Mouse (Mus musculus): ENCODE results near the gene Ciao2b. TPM values are rescaled to one million over a fixed set of nuclear protein-coding genes. Genes with fewer than 3 reads are reported as not detected.

Ciao2b gene
- total and polyA plus RNA-seq, 3 experiments = 58.1 to 66.9 (median 63.9) TPM

- intact Hi-C loops (cut with DNase I) = no loop called here
- peaks cover 7% of the 10 kb centered on the region for H3K4me1 ChIP-seq (ENCODE audit: control insufficient read depth, insufficient read depth, low read length)
- no peaks in the 10 kb centered on the region for H3K27me3 ChIP-seq (ENCODE audit: control insufficient read depth, insufficient read depth, low read length)
- WGBS = 72% methylated on average over 21 of the region's 21 CpGs
- H3K79me2 ChIP-seq (replicated peaks; ENCODE audit: control insufficient read depth, insufficient read depth, low read length) = no peaks in the 10 kb centered on the region
- TF ChIP-seq POLR2A (IDR thresholded peaks at IDR 0.05; ENCODE audit: insufficient read depth, low read depth, low read length) = peak; percentile 43; the same call in 1 of the 2 replicates
- TF ChIP-seq CTCF (IDR thresholded peaks at IDR 0.05) = no peak
- no peak for TF ChIP-seq EP300 (IDR thresholded peaks at IDR 0.05; ENCODE audit: insufficient read depth, low read depth, low read length)
- H3K9ac ChIP-seq (ENCODE audit: low read depth, low read length) = peak overlapping the region; percentile 39
- peak overlapping the region; percentile 59; the same call in 1 of the 2 replicates for H3K4me3 ChIP-seq
- DNase-seq = peak; percentile 46 to 68
- H3K27ac ChIP-seq = peak overlapping the region; percentile 93
- peaks cover 12% of the 10 kb centered on the region for H3K36me3 ChIP-seq (ENCODE audit: control insufficient read depth, insufficient read depth, low read length)
Observed at GRCm38 (mm10) chr8:104628402-104628801, 13.4 kb downstream of the Ciao2b start.

- no peak overlapping the region for H3K9ac ChIP-seq (ENCODE audit: low read depth, low read length)
- no peaks in the 10 kb centered on the region for H3K27me3 ChIP-seq (ENCODE audit: control insufficient read depth, insufficient read depth, low read length)
- H3K27ac ChIP-seq = peak overlapping the region; percentile 93
- peaks cover 7% of the 10 kb centered on the region for H3K4me1 ChIP-seq (ENCODE audit: control insufficient read depth, insufficient read depth, low read length)
- TF ChIP-seq EP300 (IDR thresholded peaks at IDR 0.05; ENCODE audit: insufficient read depth, low read depth, low read length) (0 out of 2 replicates have a peak, but pooled peaks have one; percentile 29), POLR2A (IDR thresholded peaks at IDR 0.05; ENCODE audit: insufficient read depth, low read depth, low read length) (peak; percentile 29; the same call in 1 of the 2 replicates), CTCF (IDR thresholded peaks at IDR 0.05) (no peak)
- H3K79me2 ChIP-seq (replicated peaks; ENCODE audit: control insufficient read depth, insufficient read depth, low read length) = no peaks in the 10 kb centered on the region
- H3K4me3 ChIP-seq = no peak overlapping the region
- WGBS = 41% methylated on average over 4 of the region's 4 CpGs
- intact Hi-C loops (cut with DNase I) = no loop called here
- peak in 1 of 2 experiments; percentile 18 for DNase-seq
- peaks cover 12% of the 10 kb centered on the region for H3K36me3 ChIP-seq (ENCODE audit: control insufficient read depth, insufficient read depth, low read length)
Observed at GRCm38 (mm10) chr8:104627065-104627740, 14.6 kb downstream of the Ciao2b start.

- no peaks in the 10 kb centered on the region for H3K79me2 ChIP-seq (replicated peaks; ENCODE audit: control insufficient read depth, insufficient read depth, low read length)
- no peak within 1 kb of the TSS for H3K9ac ChIP-seq (ENCODE audit: low read depth, low read length)
- no peaks in the 10 kb centered on the region for H3K27me3 ChIP-seq (ENCODE audit: control insufficient read depth, insufficient read depth, low read length)
- intact Hi-C loops (cut with DNase I) = no loop called here
- TF ChIP-seq EP300 (IDR thresholded peaks at IDR 0.05; ENCODE audit: insufficient read depth, low read depth, low read length) (no peak), POLR2A (IDR thresholded peaks at IDR 0.05; ENCODE audit: insufficient read depth, low read depth, low read length) (no peak), CTCF (IDR thresholded peaks at IDR 0.05) (no peak)
- WGBS = 86% methylated on average over 6 of the region's 6 CpGs
- H3K36me3 ChIP-seq (ENCODE audit: control insufficient read depth, insufficient read depth, low read length) = peaks cover 12% of the 10 kb centered on the region
- H3K4me3 ChIP-seq = no peak within 1 kb of the TSS
- peaks cover 5% of the 10 kb centered on the region for H3K4me1 ChIP-seq (ENCODE audit: control insufficient read depth, insufficient read depth, low read length)
- DNase-seq = no peak
- no peak within 1 kb of the TSS for H3K27ac ChIP-seq
Observed at GRCm38 (mm10) chr8:104624161-104624560, 17.6 kb downstream of the Ciao2b start, which contains the start of gene Cdh16. Gene Cdh16, minus strand, starts transcription at chr8:104624396.

- DNase-seq = no peak
- H3K36me3 ChIP-seq (ENCODE audit: control insufficient read depth, insufficient read depth, low read length) = no peaks in the 10 kb centered on the region
- WGBS = 60% methylated on average over 5 of the region's 5 CpGs
- no peak overlapping the region for H3K9ac ChIP-seq (ENCODE audit: low read depth, low read length)
- no peaks in the 10 kb centered on the region for H3K4me1 ChIP-seq (ENCODE audit: control insufficient read depth, insufficient read depth, low read length)
- intact Hi-C loops (cut with DNase I) = no loop called here
- H3K27ac ChIP-seq = no peak overlapping the region
- TF ChIP-seq EP300 (IDR thresholded peaks at IDR 0.05; ENCODE audit: insufficient read depth, low read depth, low read length) (no peak), POLR2A (IDR thresholded peaks at IDR 0.05; ENCODE audit: insufficient read depth, low read depth, low read length) (no peak), CTCF (IDR thresholded peaks at IDR 0.05) (no peak)
- no peak overlapping the region for H3K4me3 ChIP-seq
- H3K27me3 ChIP-seq (ENCODE audit: control insufficient read depth, insufficient read depth, low read length) = no peaks in the 10 kb centered on the region
- no peaks in the 10 kb centered on the region for H3K79me2 ChIP-seq (replicated peaks; ENCODE audit: control insufficient read depth, insufficient read depth, low read length)
Observed at GRCm38 (mm10) chr8:104620765-104621164, 21.0 kb downstream of the Ciao2b start.

- intact Hi-C loops (cut with DNase I) = no loop called here
- H3K27ac ChIP-seq = peak overlapping the region; percentile 93
- H3K9ac ChIP-seq (ENCODE audit: low read depth, low read length) = no peak overlapping the region
- peaks cover 12% of the 10 kb centered on the region for H3K4me1 ChIP-seq (ENCODE audit: control insufficient read depth, insufficient read depth, low read length)
- TF ChIP-seq CTCF (IDR thresholded peaks at IDR 0.05) (no peak), EP300 (IDR thresholded peaks at IDR 0.05; ENCODE audit: insufficient read depth, low read depth, low read length) (peak; percentile 67; the same call in 1 of the 2 replicates), POLR2A (IDR thresholded peaks at IDR 0.05; ENCODE audit: insufficient read depth, low read depth, low read length) (peak; percentile 26; the same call in 1 of the 2 replicates)
- peak in 1 of 2 experiments; percentile 63 for DNase-seq
- no peaks in the 10 kb centered on the region for H3K36me3 ChIP-seq (ENCODE audit: control insufficient read depth, insufficient read depth, low read length)
- 38% methylated on average over 4 of the region's 4 CpGs for WGBS
- no peaks in the 10 kb centered on the region for H3K79me2 ChIP-seq (replicated peaks; ENCODE audit: control insufficient read depth, insufficient read depth, low read length)
- H3K4me3 ChIP-seq = no peak overlapping the region
- H3K27me3 ChIP-seq (ENCODE audit: control insufficient read depth, insufficient read depth, low read length) = no peaks in the 10 kb centered on the region
Observed at GRCm38 (mm10) chr8:104613119-104613518, 28.6 kb downstream of the Ciao2b start.

- Histone ChIP-seq H3K27me3 (ENCODE audit: control insufficient read depth, insufficient read depth, low read length) (no peaks in the 10 kb centered on the region), H3K4me1 (ENCODE audit: control insufficient read depth, insufficient read depth, low read length) (peaks cover 14% of the 10 kb centered on the region), H3K4me3 (no peak overlapping the region), H3K79me2 (replicated peaks; ENCODE audit: control insufficient read depth, insufficient read depth, low read length) (no peaks in the 10 kb centered on the region), H3K27ac (peak overlapping the region; percentile 93), H3K9ac (ENCODE audit: low read depth, low read length) (no peak overlapping the region), H3K36me3 (ENCODE audit: control insufficient read depth, insufficient read depth, low read length) (no peaks in the 10 kb centered on the region; the same call in 1 of the 2 replicates)
- peak in 1 of 2 experiments; percentile 22 for DNase-seq
- WGBS = 37% methylated on average over 4 of the region's 4 CpGs
- TF ChIP-seq EP300 (IDR thresholded peaks at IDR 0.05; ENCODE audit: insufficient read depth, low read depth, low read length) (no peak), POLR2A (IDR thresholded peaks at IDR 0.05; ENCODE audit: insufficient read depth, low read depth, low read length) (no peak)
- intact Hi-C loops (cut with DNase I) = no loop called here
Observed at GRCm38 (mm10) chr8:104611613-104612012, 30.2 kb downstream of the Ciao2b start.

Data from heart, adult 2 months (tissue).